Mouse (Mus musculus) right cerebral cortex, postnatal 14 days (tissue): Measurements from ENCODE around the gene Gm19684.
A peak's percentile ranks its signal among the peaks of the same experiment; 100 is the strongest.
"Not testable (repeated sequence)": the region's sequence is repeated elsewhere in the genome, so short reads cannot be mapped to it uniquely, and the experiment has no call there.

ENCODE experiments used
- DNase-seq: peaks from one replicate; pipeline ENCODE4 v3.0.0; 2022

Gene Gm19684

DNA sequence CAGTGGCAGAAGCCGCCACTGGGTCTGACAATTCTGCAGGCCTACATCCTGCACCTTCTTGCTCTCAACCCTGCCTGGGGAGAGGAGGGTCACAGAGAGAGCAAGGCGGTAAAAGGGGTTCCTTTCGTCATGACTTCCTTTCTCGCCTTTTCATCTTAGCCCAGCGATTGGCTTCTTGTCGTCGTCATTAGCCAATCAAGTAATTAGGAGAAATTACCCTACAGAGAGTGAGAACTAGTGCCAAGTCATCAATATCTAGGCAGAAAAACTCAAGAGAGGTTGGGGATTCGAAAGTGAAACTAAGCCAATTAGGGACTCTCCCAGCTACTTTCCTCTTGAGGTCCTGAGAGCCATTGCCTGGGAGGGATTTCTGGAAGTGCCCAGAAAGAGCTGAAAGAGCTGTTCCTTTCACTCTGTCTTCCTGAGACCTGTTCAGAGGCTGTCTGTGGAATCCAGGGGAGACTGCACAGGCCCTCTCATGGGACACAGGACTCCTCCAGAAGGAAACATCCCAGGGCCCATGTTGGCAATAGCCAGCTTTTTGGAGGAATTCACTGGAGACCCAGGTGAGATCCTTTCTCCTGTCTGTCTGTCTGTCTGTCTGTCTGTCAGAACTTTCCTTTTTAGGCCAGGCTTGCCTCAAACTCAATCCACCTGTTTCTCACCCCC, at the start of gene Gm19684:
Gene Gm19684, plus strand, starts transcription at position 327 of the 669 bp plus-strand sequence.
- not testable (repeated sequence) for DNase-seq

DNA sequence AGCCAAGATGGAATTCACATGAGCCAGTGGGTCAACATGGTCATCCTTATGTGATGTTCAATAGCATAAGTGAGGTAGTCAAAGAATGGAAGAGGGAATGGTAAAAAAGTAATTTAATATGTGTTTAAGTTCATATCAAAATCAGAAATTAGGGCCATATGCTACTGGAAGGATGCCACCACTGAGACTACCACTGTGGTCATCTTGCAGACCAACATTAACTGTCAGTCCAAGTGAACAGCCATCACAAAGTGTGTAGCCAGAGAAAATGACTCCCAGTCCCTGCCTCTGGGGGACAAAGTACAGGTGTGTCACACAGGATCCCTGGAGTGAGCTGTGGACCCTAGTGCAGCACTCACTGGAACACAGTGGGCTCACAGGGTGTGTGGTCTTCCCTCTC, 39.6 kb upstream of the Gm19684 start:
- not testable (repeated sequence) for DNase-seq

DNA sequence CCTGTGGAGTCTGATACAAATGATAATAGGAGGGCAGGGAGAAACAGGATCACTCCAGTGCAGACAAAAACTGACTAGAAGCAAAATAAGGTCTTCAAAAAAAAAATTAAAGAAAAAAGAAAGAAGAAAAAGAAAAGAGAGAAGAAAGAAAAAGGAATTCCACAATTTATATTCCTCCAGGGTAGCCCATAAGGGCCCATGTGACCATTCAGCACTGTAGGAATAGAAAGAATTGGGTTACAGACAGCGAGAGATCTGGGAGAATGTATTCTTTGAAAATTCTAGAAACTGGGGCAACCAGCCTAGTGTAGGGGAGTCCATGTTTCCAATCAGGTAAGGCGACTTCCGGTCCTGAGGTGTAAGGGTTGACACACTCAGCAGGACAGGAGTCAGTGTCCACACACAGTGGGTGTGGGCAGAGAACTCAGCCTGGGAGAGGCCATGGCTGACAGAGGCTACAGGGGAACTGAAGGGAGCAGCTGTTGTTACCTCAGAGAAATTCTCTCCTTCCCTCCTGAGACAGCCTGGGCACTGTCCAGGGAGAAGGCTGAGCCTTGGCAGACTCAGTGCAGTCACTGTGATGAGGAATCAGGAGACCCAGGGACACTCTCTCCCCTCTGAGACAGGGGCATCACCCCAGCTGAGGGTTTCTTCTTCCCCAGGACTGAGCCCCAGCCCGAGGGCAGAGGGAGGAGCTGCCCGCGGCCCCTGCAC, 38.8 kb upstream of the Gm19684 start:
- not testable (repeated sequence) for DNase-seq

DNA sequence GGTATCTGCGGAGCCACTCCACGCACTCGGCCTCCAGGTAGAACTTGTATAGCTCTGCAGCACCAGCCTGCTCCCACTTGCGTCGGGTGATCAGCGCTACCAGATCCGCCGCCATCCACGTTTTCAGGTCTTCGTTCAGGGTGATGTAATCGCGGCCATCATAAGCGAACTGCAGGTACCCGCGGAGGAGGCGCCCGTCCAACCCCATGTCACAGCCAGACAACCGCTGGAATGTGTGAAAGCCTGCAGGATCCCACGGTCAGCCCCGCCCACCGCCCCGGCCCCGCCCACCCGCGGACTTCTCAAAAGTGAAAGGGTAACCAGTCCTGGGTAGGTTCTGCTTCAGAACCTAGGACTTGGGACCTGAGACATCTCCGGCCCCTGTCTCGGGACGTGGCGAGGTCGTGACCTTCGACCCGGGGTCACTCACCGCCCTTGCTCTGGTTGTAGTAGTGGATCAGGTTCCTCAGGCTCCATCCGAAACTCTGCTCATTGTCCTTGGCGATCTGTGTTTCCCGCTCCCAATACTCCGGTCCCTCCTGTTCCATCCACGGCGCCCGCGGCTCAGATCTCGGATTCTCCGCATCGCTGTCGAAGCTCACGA, 38.1 kb upstream of the Gm19684 start:
- peak; percentile 12 for DNase-seq

DNA sequence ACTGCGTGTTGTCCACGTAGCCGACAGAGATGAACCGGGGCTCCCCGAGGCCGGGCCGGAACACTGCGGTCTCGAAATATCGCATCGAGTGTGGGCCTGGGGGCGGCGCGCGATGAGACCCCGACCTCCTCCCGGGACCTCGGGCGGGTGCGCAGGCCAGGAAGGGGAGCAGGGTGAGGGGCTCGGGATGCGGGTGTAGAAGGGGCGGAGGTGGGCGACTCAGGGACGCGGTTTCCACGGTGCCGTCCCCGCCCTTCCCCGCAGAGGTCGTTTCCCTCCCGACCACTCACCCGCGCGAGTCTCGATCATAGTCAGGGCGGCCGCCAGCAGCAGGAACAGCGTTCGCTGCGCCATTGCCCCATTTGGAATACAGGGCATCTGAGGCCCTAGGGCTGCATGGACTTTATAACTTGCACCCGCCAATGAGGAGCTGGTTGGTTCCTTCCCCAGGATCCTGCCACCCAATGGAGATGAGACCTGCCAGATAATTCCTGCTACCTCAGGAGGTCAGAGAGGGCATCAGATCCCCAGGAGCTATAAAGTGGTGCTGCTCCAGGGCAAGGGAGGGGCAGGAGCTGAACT, 37.5 kb upstream of the Gm19684 start:
- no peak for DNase-seq

DNA sequence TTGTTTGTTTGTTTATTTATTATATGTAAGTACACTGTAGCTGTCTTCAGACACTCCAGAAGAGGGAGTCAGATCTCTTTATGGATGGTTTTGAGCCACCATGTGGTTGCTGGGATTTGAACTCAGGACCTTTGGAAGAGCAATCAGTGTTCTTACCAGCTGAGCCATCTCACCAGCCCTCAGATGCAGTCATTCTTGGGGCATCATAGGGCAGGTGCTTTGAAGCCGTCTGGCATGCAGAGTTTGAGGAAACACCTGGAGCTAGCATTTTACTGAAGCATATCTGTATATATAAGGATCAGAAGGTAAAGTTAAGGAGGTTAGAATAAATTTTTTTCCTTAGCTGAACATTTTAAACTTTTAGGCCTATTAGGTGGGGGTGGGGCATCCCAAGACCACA, 35.5 kb upstream of the Gm19684 start:
- not testable (repeated sequence) for DNase-seq

DNA sequence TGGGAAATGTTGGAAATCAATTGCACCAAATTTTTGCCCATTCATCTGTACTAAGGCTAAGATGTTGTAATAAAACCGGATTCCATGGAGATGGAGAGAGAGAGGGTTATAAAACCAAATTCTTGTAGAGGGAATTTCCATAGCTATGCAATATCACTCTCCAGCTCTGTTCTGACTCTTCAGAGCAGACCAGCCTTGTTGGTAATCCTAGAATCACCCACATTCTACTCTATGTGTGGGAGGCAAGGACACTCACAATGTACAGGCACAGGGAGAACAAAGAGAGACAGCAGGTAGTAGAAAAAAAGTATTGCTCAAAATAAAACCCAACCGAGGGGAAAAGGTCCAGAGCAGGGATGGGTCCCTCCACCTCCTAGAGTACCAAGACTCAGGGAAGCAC, 29.5 kb upstream of the Gm19684 start:
- DNase-seq, result not testable (repeated sequence)

DNA sequence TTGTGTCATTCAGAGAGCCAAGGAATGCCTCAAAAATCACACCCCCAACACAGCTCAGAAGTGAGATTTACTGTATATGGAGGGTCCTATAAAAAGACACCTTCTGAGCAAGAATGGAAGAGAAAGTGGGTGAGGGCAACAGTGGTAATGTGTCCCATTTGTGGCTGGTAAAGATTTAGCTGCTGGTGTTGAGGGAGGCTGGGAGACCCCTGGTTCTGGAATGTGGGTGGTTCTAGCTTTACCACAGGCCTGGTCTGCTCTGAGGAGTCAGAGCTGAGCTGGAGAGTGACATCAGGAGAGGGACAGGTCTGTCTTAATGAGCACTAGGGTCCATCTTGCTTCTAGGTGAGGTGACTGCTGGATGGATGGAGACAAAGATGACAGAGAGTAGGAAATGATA, 29.0 kb upstream of the Gm19684 start:
- DNase-seq, result not testable (repeated sequence)

DNA sequence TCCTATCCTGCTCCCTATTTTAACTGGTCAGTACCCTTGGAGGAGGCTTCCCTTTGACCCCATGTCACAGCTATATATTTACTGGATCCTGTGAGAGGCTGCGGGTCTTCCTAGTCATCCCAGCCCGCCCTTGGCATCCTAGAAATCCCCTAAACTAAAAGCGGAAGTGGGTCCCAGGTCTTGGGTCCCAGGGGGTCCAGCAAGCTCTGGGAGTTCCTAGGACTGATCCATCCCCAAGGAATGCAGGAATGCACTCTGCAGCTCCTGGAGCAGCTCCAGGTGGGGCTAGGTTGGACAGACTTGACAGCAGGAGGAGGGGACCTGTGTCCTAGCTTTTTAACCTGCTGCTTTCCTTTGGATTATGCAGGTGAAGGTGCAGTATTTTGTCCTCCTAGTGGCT, 27.5 kb upstream of the Gm19684 start:
- DNase-seq, result no peak

DNA sequence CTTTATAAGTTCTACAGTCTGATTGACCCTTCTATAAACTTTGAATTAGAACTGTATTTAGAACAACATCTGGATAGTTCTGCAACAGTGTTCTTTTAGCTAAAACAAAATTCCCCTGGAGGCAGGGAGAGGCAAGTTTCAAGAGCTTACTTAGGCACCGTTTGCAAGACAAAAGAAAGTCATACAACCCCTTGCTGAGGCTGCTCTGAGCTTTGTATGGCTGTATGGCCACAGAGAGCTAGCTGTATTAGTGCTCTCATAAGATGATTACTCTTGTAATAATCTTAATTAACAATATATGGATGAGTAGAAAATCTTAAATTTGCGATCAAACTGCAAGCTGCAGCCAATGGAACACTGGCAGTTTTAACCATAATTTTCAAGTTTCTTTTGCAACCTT, 21.9 kb upstream of the Gm19684 start:
- not testable (repeated sequence) for DNase-seq

DNA sequence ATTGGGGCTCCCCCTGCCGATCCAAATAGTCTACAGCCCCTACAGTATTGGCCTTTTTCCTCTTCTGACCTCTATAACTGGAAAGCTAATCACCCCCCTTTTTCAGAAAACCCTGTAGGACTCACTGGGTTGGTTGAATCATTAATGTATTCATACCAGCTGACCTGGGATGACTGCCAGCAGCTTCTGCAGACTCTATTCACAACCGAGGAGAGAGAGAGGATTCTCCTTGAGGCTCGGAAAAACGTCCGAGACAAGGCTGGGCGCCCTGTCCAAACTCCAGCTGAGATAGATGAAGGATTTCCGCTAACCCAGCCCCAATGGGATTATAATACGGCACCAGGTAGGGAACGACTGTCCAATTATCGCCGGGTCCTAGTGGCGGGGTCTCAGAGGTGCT, 19.4 kb upstream of the Gm19684 start:
- DNase-seq, result not testable (repeated sequence)

DNA sequence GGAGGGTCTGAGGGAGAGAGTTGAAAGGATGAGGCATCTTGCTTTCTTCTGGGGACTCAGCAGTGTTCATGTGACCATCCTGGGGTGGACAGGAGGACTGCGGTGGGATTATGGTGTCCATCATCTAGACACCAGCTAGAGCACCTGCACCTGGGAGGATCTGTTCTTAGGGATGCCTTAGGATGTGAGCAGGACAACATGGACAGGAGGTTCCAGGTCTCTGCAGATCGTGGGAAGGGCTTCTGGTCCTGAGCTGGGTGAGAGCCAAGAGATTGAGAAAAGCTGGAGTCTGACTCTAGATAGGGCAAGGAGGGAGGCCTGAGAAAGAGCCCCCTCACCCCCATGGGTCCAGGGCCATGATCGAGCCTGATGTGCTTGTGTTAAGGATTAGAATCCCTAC, 11.3 kb upstream of the Gm19684 start:
- DNase-seq, result not testable (repeated sequence)

DNA sequence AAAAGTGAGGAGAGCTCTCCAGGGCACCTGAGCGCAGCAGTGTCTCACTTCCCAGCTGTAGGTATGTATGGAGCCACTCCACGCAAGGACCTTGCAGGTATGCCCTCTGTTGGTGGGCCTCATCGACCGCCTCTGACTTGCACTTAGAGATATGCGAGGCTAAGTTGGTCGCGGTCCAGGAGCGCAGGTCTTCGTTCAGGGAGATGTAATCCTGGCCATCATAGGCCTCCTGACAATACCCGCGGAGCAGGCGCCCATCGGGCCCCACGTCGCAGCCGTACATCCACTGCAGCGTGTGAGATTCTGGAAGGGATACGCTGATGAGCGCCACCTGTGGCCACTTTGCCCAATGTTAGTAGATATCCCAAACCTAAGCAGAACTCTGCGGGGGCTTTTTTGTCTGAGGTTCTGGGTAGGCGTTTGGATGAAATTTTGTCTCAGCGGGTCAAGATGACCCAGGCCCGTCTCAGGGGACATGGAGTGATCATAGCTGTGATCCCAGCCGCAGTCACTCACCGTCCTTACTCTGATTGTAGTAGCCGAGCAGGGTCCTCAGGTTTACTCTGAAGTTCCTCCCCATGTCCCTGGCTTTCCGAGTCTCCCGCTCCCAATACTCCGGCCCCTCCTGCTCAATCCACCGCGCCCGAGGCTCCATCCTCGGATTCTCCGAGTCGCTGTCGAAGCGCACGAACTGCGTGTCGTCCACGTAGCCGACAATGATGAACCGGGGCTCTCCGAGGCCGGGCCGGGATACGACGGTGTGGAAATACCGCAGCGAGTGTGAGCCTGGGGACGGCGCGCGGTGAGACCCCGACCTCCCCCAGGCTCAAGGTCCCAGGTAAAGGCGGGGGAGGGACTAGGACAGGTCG, 10.6 kb upstream of the Gm19684 start:
- DNase-seq, result not testable (repeated sequence)

DNA sequence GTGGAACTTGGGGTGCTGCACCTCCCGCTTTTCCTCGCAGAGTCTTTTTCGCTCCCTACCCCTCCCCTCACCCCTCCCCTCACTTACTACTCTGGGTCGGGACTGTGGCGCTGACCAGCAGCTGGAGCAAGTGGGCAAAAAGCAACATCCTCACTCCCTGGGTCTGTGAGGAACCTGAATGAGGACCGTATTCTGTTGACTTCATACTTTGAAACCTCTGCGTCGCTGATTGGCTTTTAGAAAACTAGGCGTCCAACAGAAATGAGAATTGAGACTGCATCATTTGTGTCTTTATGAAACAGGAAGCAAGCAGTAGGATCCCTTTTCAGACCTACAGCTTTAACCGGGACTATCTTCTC, 10.0 kb upstream of the Gm19684 start:
- DNase-seq, result not testable (repeated sequence)

DNA sequence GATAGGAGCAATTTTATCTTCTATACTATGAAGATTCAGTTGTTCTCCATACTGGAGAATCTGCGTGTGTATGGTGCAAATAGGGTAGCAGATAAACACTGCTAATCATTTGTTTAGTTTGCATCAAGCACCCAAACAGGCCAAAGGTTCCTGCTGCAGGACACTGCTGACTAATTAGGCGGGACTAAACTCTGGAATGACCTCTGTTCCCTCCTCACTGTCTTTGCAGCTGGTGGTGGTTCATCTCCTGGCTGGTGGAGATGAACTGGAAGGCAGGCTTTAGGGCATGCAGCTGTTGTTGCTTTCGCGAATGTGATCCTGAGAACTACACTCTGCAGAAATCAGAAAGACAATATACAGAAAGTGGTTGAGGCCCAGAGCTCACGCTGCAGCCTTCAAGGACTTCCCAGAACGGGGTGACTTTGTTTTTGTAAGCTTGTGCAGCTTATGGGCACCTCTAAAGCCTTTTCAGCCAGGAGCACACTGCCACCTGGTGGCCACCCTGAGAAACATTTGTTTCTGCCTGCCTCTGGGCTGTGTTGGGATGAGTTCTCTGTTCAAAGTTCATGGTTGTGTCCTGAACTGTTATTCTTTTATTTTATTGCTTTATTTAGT, 7.4 kb upstream of the Gm19684 start:
- DNase-seq, result peak; percentile 25

DNA sequence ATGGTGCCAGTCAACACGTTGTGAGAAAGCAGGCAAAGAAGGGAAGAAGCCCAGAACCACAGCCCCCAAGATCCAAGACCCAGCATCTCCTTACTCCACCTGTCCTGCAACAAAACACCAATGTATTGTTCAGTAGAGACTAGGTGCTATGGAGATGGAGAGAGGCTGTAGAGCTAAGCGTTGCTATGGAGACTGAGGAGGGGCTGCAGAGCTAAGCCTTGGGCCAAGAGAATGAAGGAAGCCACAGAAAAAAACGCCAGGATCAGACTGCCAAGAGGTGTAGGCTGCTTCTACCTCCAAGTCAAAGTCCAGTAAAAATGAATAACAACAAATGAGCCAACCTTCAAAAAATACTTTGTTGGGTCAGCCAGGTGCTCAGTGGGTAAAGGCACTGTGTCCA, 4.9 kb upstream of the Gm19684 start:
- not testable (repeated sequence) for DNase-seq

DNA sequence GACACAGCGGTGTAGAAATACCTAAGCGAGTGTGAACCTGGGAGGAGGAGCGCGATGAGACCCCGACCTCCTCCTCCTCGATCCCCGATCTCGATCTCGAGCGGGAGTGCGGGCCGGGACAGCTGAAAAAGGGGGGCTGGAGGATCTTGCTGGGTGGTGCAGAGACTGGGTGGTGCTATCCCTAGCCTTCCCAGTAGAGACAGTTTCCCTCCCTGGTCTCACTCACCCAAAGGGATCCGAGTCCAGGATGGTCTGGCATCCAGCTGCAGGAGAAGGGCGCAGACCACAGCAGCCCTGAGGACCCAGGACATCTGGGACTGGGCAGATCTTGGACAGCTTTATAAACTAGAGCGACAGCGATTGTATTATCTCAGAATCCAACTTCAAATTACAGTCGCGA, 639 bp upstream of the Gm19684 start:
- not testable (repeated sequence) for DNase-seq

DNA sequence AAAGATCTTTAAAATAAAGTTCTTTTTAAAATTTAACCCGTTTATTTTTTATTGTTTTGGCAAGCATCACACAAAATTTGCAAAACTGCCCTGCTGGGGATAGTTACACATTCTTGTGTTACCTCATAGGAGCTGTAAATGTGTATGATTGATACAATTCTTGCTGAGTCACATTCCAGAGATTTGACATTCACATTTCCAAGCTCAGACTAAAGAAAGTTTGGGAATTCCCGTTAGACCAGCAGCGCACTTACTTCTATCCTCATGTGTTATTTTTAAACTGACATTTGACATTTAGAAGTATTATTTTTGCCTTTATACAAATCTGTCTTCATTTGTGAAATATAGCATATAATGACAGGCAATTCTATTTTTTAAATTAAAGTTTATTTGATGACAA, 2.6 kb downstream of the Gm19684 start:
- DNase-seq, result not testable (repeated sequence)

DNA sequence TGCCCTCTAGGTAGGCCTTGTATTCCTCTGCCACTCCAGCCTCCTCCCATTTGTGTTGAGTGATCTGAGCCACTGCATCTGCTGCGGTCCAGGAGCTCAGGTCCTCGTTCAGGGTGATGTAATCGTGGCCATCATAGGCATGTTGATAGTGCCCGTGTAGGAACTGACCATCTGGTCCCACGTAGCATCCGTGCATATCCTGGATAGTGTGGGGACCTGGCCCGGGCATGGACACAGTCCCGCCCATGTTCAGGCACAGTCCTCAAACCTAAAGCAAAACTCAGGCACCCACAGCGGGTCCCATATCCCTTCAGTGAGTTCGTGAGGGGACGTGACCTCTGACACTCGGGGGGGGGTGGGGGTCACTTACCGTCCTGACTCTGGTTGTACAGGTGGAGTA, 7.0 kb downstream of the Gm19684 start:
- not testable (repeated sequence) for DNase-seq

DNA sequence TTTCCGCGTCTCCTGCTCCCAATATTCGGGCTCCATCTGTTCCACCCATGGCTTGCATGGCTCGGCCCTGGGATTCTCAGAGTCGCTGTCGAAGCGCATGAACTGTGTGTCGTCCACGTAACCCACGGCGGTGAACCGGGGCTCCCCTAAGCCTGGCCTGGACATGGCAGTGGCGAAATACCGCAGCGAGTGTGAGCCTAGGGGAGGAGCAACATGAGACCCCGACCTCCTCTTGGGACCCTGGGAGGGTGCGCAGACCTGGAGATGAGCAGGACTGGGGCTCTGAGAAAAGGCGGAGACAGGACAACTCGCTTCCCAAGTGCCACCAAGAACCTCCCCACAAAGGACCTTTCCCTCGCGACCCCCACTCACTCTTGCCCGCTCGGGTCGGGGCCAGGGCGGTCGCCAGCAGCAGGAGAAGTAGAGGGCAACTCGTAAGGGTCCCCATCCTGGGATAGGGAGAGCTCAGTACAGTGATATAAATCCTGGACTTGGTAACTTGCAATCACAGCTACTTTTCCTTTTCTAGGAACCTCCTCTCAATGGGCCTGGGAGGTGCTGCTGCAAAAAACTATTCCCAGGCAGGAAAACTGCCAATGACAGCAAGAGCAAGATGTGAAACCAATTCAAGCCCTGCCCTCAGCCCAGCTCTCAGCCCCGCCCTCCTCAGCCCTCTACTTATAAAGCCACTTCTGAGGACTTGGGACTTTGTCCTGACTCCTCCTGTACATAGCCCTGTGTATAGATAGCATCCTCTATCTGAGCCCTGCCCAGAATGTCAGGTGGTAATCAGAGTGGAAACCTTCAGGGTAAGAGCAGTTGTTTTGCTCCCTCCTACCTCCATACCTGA, 7.7 kb downstream of the Gm19684 start, which contains the start of gene Gm7030:
Gene Gm7030, minus strand, starts transcription at position 458 of the 850 bp plus-strand sequence.
- not testable (repeated sequence) for DNase-seq
